Mouse (Mus musculus) megakaryocyte, adult 5-6 weeks (primary cell): ENCODE measurements around the gene Nadk2. TPM values are rescaled to one million over a fixed set of nuclear protein-coding genes. Genes with fewer than 3 reads are reported as not detected.
A peak's percentile ranks its signal among the peaks of the same experiment; 100 is the strongest.

Experiments used
- ATAC-seq: 2 replicates; pipeline ENCODE4 v1.8.0; 2016; ENCODE audit warnings: mild to moderate bottlenecking, inconsistent platforms; ENCODE audit not compliant: poor library complexity, severe bottlenecking
- total RNA-seq, 2 experiments: library from RNA; stranded (forward) in 1 of 2; stranded (reverse) in 1 of 2; fragments of 153-499, 151-499 nt in 1 of 2; fragments of 221-1000, 200-1000 nt in 1 of 2; gene quantifications; 2 replicates each; pipeline versions ENCODE4 v1.2.3 to v1.2.4; 2015 to 2017

Nadk2 gene
- total RNA-seq (2015) (25.7 and 32.3 TPM in 2 replicates), total RNA-seq (2017) (30.0 and 31.3 TPM in 2 replicates)

- peak; percentile 86 for ATAC-seq
Measured at GRCm38 (mm10) chr15:9070912-9071555, at the start of gene Nadk2. TSS of gene Nadk2 (plus strand) at chr15:9071260.

- ATAC-seq: no peak
Measured at GRCm38 (mm10) chr15:9055704-9056103, 15.4 kb upstream of the Nadk2 start.

- ATAC-seq: no peak
Measured at GRCm38 (mm10) chr15:9059856-9060255, 11.2 kb upstream of the Nadk2 start.

GRCm38 (mm10) chr15:9061150-9061882, 9.7 kb upstream of the Nadk2 start:
- ATAC-seq: no peak

GRCm38 (mm10) chr15:9068881-9069280, 2.2 kb upstream of the Nadk2 start:
- ATAC-seq: no peak

- ATAC-seq: peak; percentile 8; the same call in 1 of the 2 replicates
Measured at GRCm38 (mm10) chr15:9070353-9070752, 707 bp upstream of the Nadk2 start.

GRCm38 (mm10) chr15:9071556-9072544, 790 bp downstream of the Nadk2 start:
- ATAC-seq: peak; percentile 11

GRCm38 (mm10) chr15:9072630-9073029, 1.6 kb downstream of the Nadk2 start:
- ATAC-seq: no peak

- ATAC-seq: no peak
Measured at GRCm38 (mm10) chr15:9073067-9073608, 2.1 kb downstream of the Nadk2 start.

GRCm38 (mm10) chr15:9073684-9074083, 2.6 kb downstream of the Nadk2 start:
- ATAC-seq: no peak

GRCm38 (mm10) chr15:9074139-9074538, 3.1 kb downstream of the Nadk2 start:
- no peak for ATAC-seq

GRCm38 (mm10) chr15:9074671-9075070, 3.6 kb downstream of the Nadk2 start:
- ATAC-seq: no peak

- no peak for ATAC-seq
Measured at GRCm38 (mm10) chr15:9075608-9076200, 4.6 kb downstream of the Nadk2 start.

- peak; percentile 55 for ATAC-seq
Measured at GRCm38 (mm10) chr15:9078481-9079300, 7.6 kb downstream of the Nadk2 start.

GRCm38 (mm10) chr15:9079626-9080025, 8.6 kb downstream of the Nadk2 start:
- ATAC-seq: no peak

GRCm38 (mm10) chr15:9080206-9080605, 9.1 kb downstream of the Nadk2 start:
- 0 out of 2 replicates have a peak, but pooled peaks have one; percentile 34 for ATAC-seq

GRCm38 (mm10) chr15:9081294-9081693, 10.2 kb downstream of the Nadk2 start:
- ATAC-seq: no peak

- no peak for ATAC-seq
Measured at GRCm38 (mm10) chr15:9082753-9083152, 11.7 kb downstream of the Nadk2 start.

GRCm38 (mm10) chr15:9086813-9087212, 15.8 kb downstream of the Nadk2 start:
- ATAC-seq: no peak
